Mouse (Mus musculus) urinary bladder, adult 2 months (tissue): ENCODE measurements around the gene Arhgef11. TPM values are rescaled to one million over a fixed set of nuclear protein-coding genes. Genes with fewer than 3 reads are reported as not detected.

Experiments
- DNase-seq: peaks from one replicate; pipeline ENCODE4 v3.0.0; 2022; ENCODE audit warnings: low spot score
- polyA plus RNA-seq: library from polyadenylated mRNA; depleted of rRNA; stranded (reverse); fragments of >200 nt; gene quantifications from 2 replicates; pipeline ENCODE4 v1.2.3, GENCODE M21; 2012

The Arhgef11 gene
- polyA plus RNA-seq, 1 experiment, result 22.2 TPM

DNA sequence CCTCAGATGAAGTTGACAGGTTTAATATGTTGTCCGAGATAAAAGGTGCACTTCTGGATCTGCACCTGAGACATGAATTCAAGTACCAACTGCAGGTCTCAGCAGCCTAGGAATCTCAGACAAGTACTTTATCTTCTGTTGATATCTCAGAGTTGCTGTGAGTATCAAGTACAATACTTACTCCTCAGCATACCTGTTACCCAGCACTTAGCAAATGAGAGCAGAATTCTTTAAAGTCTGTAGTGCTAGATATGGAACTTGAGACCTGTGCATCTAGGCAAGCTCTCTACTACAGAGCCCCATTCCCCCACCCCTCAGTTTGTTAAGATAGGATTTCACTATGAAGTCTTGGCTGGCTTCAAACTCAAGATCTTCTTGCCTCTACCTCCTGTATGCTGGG, 43.9 kb downstream of the Arhgef11 start:
- no peak for DNase-seq

DNA sequence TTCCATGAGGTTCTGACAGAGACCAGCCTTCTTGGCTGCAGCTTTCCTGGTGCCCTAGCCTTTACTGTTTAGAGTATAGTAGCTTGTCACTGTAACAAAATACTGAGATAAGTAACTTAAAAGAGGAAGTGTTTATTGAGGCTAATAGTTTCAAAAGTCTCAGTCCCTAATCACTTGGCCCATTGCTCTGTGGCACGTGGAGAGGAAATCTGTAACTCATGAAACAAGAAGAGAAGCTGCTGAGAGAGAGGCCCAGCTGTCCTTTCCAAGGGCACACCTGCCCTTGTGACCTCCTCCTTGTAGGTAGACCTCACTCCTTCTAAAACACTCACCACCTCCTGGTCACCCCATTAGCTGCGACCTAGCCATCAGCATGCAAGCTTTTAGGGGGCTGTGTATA, 101.2 kb downstream of the Arhgef11 start:
- no peak for DNase-seq

DNA sequence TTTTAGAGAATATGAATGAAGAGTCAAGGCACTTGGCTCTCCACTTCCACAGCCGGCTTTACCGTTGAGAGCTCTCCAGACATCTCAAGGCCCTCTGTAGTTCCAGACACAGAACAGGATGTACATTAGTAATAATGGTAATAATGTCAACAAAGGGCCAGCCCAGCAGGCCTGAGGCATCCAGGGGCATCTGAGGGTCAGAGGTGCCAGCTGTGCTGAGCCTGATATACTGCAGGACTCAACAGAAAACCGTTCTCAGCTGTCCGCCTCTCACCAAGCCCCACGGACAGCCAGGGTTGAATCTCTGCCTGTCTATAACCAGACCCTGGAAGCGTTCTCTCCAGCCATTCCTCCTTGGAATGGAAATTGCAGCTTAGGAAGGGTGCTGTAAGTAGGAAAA, 107.2 kb downstream of the Arhgef11 start:
- DNase-seq, result no peak

DNA sequence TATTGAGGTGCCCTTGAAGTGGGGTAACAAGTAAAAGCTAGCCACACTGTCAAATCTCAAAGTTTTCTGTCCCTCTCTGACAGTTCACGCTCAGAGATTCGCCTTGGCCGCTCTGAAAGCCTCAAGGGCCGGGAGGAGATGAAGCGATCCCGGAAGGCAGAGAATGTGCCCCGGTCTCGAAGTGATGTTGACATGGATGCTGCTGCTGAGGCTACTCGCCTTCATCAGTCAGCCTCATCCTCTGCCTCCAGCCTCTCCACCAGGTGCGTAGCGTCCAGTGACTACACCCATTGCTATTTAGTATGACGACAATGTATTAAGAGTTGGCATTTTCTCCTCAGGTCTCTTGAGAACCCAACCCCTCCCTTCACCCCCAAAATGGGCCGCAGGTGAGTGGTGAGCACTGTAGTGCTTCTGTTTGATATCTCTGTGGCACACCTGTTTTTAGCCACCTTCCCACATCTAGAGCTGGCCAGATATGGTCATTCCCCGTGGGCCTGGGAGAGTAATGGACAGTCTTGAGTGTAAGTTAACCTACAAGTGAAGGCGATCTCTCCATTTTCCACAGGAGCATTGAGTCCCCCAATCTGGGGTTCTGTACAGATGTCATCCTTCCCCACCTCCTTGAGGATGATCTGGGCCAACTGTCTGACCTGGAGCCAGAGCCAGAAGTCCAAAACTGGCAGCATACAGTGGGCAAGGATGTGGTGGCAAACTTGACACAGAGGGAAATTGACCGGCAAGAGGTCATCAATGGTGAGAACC, 108.2 kb downstream of the Arhgef11 start:
- peak; percentile 11 for DNase-seq

DNA sequence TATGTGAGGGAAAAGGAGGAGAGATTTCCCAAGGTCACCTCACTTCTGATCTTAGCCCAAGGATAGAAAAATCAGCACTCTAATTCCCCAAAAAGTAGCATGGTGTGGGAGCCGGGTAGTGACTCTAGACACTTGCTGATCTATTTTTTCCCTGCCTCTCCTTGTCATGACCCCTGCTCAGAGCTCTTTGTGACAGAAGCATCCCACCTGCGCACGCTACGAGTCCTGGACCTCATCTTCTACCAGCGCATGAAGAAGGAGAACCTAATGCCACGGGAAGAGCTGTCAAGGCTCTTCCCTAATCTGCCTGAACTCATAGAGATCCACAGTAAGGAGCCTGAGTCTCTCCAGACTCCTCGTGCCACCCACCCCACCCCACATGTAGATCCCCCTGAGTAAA, 108.8 kb downstream of the Arhgef11 start:
- peak; percentile 6 for DNase-seq

DNA sequence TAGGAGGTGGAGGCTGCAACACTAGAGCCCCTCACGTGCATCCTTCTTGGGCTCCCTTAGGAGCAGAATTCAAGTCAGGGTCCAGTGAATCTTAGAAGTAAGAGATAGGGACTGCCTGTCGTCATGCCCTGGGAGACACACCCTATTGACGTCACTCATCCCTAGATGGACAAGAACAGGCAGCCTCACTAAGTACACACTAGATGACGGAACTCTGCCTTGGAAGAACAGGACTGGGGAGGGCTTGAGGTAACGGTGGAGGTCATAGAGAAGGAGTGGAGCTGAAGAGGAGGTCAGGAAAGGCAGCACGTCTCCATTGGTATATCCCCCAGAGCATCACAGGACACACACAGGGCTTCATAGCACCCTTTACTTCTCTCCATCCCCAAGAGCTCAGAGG, 111.3 kb downstream of the Arhgef11 start:
- peak; percentile 10 for DNase-seq

DNA sequence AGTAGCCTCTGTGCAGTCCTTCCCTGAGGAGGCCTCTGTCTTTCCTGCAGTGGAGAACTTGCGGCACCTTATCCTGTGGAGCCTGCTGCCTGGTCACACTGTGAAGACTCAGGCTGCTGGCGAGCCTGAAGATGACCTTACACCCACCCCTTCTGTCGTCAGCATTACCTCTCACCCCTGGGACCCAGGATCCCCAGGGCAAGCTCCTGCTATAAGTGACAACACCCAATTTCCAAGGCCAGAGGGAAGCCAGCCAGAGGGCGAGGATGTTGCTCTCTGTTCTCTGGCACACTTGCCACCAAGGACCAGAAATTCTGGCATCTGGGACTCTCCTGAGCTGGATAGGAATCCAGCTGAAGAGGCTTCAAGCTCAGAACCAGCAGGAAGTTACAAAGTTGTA, 115.7 kb downstream of the Arhgef11 start:
- DNase-seq, result no peak

DNA sequence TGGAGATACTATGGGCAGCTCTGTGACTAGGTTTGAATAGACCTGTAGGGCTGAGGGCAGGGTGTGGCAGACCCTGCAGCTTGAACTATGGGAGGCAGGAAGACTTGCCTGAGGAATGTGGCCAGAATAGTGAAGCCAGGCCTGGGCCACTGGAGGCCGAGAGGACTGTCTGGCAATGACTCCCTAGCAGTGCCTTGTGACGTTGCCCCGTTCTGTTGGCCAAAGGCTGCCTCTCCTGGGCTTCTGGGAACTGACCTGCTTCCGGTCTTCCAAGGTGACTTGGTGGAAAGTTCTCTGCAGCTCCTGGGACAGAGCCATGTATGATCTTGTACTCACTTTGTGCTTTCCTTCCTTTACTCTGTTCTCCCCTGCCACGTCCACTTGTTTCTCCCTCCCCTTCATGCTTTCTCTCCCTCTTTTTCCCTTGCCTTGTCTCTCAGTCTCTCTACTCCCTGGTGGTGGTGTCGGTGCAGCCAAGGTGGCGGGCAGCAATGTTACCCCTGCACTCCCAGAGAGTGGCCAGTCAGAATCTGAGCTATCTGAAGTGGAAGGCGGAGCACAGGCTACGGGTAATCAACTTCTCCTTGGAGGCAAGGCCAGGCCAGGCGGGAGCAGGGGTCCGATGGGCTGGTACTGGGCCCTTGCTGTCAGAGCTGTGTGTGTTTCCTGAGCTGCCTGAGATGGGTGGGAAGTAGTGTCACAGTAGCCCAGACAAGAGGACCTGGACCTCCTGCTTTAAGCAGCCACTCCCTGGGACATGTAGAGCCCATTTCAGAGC, 116.8 kb downstream of the Arhgef11 start:
- DNase-seq, result no peak

DNA sequence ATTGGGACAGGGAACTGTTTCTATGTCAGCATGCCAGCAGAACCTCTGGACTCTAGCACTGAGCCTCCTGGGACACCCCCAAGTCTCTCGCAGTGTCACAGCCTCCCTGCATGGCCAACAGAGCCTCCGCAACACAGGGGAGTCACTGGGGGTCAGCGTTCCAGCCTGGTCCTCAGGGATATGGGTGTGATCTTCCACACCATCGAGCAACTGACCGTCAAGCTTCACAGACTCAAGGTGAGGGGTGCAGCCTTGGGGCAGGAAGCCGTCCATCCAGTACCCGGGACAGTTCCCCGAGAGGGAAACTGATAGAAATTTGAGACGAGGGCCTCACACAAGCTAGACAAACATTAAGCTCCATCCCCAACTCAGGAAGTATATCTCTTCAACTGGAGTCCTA, 118.0 kb downstream of the Arhgef11 start:
- no peak for DNase-seq

DNA sequence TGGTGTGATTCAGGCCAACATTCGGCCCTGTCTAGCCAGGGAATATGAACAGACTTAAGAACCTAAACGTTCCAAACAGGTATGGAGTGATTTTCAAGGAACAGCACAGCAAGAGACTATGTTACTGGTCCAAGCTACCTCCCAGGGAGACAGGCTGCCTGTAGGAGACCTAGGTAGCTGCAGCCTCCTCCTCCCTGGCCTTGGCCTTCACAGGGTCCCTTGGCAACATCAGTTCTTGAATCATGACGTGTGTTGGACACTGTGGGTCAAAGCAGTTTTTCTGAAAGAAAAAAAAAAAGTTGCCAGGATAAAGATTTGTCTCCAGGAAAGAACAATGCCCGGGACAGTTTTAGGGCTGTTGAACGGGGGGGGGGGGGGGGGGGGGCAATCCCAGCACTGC, 121.5 kb downstream of the Arhgef11 start:
- DNase-seq, result no peak

DNA sequence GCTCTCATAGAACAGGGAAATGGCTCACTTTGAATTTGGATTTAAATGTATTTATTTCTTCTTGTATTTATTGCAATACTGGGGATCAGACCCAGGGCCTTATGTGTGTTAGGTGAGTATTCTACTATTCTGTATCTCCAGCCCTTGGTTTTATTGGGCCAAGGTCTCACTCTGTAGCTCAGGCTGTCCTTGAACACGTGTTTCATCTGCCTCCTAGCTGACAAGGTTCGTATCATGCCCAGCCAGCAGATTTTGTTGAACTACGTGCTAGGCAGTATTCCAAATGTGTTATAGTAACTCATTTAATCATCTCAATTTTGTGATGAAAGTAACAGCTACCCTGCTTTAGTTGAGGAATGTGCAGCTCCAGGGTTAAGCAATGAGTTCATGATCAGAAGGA, 124.7 kb downstream of the Arhgef11 start:
- DNase-seq, result no peak

DNA sequence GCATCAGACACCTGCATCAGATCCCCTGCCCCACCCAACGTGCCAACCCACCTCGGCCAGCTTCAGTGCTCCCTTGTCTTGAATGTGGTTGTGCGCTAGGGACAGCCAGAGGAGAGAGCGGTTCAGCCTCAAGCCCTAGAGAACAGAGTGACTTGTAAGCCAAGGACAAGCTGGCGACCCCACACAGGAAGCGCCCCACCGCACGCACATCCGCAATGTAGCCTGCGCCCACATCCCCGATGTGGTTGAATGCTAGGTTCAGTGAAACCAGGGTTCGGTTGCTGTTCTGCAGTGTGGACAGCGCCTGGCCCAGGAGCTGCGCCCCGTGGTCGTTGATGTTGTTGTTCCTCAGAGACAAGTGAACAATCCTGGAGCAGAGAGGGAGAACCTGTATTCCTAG, 125.4 kb downstream of the Arhgef11 start:
- DNase-seq, result no peak

DNA sequence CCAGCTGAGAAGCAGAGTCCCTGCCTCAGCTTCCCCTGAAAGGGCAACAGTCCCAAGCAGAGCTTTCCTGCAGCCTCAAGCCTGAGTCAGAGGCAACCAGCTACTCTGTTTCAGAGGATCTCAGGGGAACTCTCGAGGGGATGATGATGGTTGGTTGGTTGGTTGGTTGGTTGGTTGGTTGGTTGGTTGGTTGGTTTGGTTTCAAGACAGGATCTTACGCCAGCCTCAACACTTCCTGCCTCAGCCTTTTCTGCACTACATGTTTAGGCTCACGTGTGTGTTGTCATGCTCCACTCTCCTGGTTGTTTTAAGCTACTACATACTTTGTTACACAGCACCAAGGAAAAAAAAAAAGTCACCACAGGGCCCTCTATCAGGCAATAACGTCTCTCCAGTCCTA, 126.6 kb downstream of the Arhgef11 start:
- DNase-seq, result no peak

DNA sequence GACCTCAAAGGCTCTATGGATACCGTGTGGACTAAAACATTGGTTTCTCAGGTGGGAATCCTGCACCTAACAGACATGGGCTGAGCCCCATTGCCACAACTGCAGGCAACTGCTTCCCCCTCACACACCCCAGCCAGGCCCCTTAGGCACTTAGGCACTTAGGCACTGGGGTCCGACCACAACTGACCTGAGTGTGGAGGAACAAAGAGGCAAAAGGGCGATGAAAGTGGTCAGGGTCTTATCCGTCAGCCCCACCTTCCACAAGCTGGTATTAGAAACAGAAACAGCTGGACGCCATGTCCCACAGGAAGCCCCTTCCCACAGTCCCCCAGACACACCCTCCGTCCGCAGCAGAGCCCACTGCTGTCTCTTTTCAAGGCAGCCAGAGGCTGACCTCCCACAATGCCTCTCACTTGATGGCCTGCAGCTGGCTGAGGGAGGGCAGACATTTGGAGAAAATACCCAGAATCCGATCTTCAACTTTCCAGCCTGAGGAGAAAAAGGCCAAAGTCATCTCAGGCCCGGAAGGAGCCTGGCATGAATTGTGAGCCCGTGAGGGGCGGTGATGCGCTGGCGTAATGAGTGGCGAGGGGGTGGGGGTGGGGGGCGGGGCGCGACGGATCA, 127.8 kb downstream of the Arhgef11 start:
- no peak for DNase-seq

DNA sequence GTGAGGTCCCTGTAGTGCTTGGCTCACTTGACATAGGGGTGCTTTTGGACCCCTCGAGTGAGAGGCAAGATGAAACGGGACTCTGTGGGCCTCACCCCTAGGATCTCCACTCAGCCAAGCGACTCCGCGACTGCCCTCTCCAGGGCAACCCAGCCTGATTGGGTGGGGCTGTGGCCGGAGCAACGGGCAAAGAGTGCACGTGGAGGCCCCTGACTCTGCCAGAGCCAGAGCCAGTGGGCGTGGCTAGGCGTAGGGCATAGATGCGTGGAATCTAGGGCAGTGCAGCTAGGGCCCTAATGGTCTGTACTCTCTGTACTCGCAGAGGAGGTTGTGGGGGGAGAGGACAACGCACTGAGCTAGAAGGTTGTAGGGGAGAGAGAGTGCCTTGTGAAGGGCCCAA, 131.1 kb downstream of the Arhgef11 start, which contains the start of gene Lrrc71:
Gene Lrrc71 (minus strand): TSS at position 195 of the 400 bp plus-strand sequence.
- no peak for DNase-seq

DNA sequence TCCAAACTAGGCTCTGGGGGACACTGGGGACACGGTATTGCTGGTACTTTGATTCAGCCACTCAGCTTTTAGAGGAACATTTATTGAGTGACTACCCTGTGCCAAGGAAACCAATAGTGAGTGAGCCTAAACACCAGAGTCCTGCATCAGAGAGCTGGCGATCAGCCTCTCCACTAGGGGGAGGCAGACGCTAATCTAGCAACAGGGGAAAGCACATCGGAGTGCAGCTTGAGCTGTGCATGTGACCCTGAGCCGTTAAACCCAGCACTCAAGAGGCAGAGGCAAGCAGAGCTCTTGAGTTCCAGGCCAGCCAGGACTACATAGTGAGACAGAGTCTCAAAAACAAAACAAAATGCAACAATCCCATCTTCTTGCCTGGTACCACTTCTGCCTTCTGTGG, 131.7 kb downstream of the Arhgef11 start:
- no peak for DNase-seq

DNA sequence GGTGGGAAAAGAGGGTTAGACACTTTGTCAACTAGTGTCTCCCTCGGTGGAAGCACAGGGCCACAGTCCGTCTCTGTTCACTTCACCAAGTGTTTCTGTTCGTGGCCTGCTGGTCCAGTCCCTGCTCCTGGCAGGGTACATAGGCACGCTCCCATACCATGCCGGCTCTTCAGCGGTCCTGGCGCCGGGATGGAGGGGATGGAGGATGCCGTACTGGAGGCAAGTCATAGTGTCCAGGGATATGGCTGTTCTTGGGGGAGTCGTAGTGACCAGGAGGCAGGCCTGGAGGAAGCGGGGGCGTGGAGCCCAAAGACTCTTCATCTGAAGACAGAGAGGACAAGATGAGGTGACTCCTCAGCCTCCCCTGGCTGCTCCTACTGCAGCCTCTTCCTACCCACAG, 132.6 kb downstream of the Arhgef11 start:
- DNase-seq, result no peak

DNA sequence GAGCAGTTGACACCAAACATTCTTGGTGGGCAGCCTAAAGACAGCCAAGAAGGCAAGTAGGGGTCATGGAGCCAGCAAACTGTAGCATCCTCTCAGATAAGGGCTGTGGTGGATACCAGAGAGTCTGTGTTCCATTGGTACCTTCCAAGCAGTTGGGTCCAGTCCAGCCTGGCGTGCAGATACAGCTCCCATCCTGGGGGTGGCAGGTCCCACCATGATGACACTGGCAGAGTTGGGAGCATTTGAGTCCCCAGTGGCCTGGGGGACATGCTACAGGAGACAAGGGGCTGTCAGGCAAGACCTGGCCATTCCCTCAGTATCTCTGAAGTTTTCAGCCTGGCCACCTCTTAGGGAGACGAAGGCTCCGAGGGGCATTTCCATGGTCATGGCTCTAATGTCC, 135.2 kb downstream of the Arhgef11 start:
- no peak for DNase-seq

DNA sequence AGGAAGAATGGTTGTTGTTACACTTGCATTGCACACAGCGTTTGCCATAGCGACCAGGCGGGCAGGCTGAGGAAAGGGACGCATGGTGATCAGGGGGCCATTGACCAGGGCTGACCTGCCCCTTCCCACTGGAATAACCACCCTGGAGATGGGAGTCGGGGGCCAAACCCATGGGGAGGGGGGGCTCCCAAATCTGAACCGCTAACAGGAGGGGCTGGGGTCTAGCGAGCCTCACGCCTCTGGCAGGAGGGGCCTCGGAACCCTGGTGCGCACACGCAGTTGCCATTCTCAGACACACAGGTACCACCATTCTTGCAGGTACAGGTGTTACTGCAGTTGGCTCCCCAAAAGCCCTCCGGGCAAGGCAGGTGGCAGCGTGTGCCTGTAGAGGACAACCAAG, 136.5 kb downstream of the Arhgef11 start:
- DNase-seq, result no peak

DNA sequence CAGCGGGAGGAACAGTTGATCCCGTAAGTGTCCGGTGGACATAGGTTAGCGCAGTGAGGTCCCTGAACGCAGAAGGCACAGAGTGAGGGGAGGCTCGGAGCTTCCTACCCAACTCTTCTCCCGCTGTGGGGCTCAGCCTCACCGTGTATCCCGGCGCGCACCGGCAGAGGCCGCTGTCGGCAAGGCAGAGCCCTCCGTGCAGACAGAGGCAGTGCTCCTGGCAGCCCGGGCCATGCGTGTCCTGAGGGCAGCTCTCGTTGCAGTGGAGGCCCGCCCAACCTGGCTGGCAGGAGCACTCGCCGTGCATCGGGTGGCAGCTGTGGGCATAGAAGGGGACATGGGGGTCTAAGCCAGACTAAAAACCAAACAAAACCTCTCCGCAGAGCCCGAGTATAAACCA, 138.6 kb downstream of the Arhgef11 start:
- peak; percentile 84 for DNase-seq

DNA sequence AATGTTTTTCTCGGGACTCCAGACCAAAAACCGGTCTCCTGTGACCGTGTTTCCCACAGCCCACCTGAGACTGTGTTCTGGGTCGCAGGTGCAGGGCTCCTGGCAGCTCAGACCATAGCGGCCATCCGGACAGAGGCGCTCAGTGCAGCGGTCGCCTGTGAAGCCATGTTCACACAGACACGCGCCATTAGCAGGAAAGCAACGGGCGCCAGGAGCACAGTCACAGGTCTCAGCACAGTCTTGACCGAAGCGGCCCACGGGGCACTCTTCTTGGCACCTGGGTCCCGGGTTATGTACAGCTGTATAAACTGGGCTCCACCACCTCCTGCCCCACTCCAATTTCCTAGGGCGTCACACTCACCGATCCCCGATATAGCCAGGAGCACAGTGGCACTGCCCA, 139.1 kb downstream of the Arhgef11 start:
- DNase-seq, result no peak

DNA sequence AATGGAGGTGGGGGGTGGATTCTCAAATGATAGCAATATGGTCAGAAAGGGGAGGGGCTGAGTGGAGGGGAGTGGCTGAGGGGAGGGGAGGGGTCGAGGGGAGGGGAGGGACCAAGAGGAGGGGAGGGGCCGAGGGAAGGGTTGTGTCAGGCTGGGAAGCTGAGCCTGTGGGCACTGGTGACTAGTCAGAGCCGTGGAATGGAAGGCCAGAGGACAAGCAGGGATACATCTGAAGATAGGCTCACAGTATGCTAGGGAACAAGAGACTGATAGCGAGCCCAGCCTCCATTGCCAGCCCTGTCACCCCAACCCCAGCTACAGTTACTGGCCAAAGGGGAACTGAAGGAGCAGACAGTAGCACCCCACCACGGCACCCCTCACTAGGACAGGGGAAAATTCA, 141.3 kb downstream of the Arhgef11 start:
- DNase-seq, result no peak
